Mouse (Mus musculus) G1E (cell line): Measurements from ENCODE around the gene Ttc7.

Experiments
- CTCF ChIP-seq: IDR thresholded peaks from 2 replicates; pipeline ENCODE4 v1.5.1; 2012; ENCODE audit warnings: low read depth, low read length, inconsistent platforms, mixed read lengths
- GATA1 ChIP-seq: IDR thresholded peaks from 2 replicates; pipeline ENCODE4 v1.6.1; 2012; ENCODE audit warnings: borderline replicate concordance, low read length, inconsistent platforms, mixed read lengths
- POLR2AphosphoS5 ChIP-seq: IDR thresholded peaks from 2 replicates; pipeline ENCODE4 v1.6.1; 2012; ENCODE audit warnings: low read depth, low read length, inconsistent platforms; ENCODE audit not compliant: insufficient replicate concordance
- TAL1 ChIP-seq: conservative IDR thresholded peaks from 2 replicates; pipeline ENCODE4 v1.6.1; 2012; ENCODE audit warnings: low read depth, low read length, inconsistent platforms, mixed read lengths

- no peak for TF ChIP-seq CTCF
- TF ChIP-seq POLR2AphosphoS5: no peak
- no peak for TF ChIP-seq GATA1
- no peak for TF ChIP-seq TAL1
Measured at GRCm38 (mm10) chr17:87285731-87286465, 3.2 kb downstream of the Ttc7 start.
